Mouse (Mus musculus) WW6 (cell line): ENCODE measurements around the gene Tmem116.

Experiments
- DNase-seq: peaks from one replicate; pipeline ENCODE4 v3.0.0-alpha.2; 2013; ENCODE audit warnings: low read depth, low spot score

Tmem116 gene

GRCm38 (mm10) chr5:121537588-121537987, 85.9 kb downstream of the Tmem116 start:
- no peak for DNase-seq

GRCm38 (mm10) chr5:121540066-121540465, 88.4 kb downstream of the Tmem116 start:
- DNase-seq: no peak

GRCm38 (mm10) chr5:121541235-121541634, 89.5 kb downstream of the Tmem116 start:
- DNase-seq: no peak

- DNase-seq: no peak
These were observed 91.7 kb downstream of the Tmem116 start for GRCm38 (mm10) chr5:121543370-121543769.

- no peak for DNase-seq
These were observed 93.5 kb downstream of the Tmem116 start, which contains the start of the genes Adam1a and Gm42878 for GRCm38 (mm10) chr5:121544910-121545792. TSS of gene Adam1a (minus strand) at chr5:121545482. TSS of gene Gm42878 (minus strand) at chr5:121545482.

- DNase-seq: peak; percentile 90
These were observed 94.3 kb downstream of the Tmem116 start, which contains the start of gene Mapkapk5 for GRCm38 (mm10) chr5:121545793-121546529. TSS of gene Mapkapk5 (minus strand) at chr5:121545905.

GRCm38 (mm10) chr5:121546530-121546895, 94.8 kb downstream of the Tmem116 start:
- DNase-seq: no peak

GRCm38 (mm10) chr5:121547084-121547483, 95.4 kb downstream of the Tmem116 start:
- DNase-seq: no peak

GRCm38 (mm10) chr5:121549196-121549595, 97.5 kb downstream of the Tmem116 start:
- DNase-seq: no peak

GRCm38 (mm10) chr5:121562436-121562835, 110.7 kb downstream of the Tmem116 start:
- DNase-seq: no peak

GRCm38 (mm10) chr5:121564468-121564895, 112.8 kb downstream of the Tmem116 start:
- peak; percentile 74 for DNase-seq

- no peak for DNase-seq
These were observed 114.5 kb downstream of the Tmem116 start for GRCm38 (mm10) chr5:121566035-121566681.

- no peak for DNase-seq
These were observed 118.3 kb downstream of the Tmem116 start for GRCm38 (mm10) chr5:121569881-121570420.

GRCm38 (mm10) chr5:121570787-121571186, 119.1 kb downstream of the Tmem116 start:
- no peak for DNase-seq
